Mouse (Mus musculus): Measurements from ENCODE around the gene Srpk2. TPM values are rescaled to one million over a fixed set of nuclear protein-coding genes. Genes with fewer than 3 reads are reported as not detected.

Gene Srpk2
- polyA plus RNA-seq, 1 experiment from 2014 or later: 41.9 TPM

DNA sequence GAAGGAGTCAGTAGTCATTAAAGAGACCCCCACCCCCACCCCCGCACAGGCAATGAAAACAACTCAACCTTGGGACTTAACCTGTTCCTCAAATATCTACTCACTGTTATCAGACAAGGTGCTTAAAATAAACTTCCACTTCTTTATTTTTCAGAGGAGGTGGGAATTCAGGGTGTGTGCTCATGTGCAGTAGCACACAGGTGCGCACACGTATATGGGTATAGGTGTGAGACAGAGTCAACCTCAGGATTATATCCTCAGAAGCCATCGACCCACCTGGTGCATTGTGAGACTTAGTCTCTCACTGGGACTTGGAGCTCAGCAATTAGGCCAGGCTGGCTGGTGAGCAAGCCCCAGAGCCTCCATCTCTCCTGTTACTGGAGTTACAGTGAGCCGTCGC, 153.3 kb downstream of the Srpk2 start:
- H3K9ac ChIP-seq (ENCODE audit: low read depth, low read length): no peak overlapping the region
- no peak for ATAC-seq (replicated peaks; ENCODE audit: low FRiP score, low read depth)
- no peak overlapping the region for H3K4me2 ChIP-seq (ENCODE audit: low read length)
- no peak overlapping the region for H3K27ac ChIP-seq
- H3K36me3 ChIP-seq (ENCODE audit: insufficient read depth, low read length): peaks cover 15% of the 10 kb centered on the region; the same call in 1 of the 2 replicates
- no peaks in the 10 kb centered on the region for H3K4me1 ChIP-seq (replicated peaks; ENCODE audit: insufficient read depth, low read length)
- TF ChIP-seq CTCF (IDR thresholded peaks at IDR 0.05; ENCODE audit: low read depth): no peak
- no peaks in the 10 kb centered on the region for H3K9me3 ChIP-seq (replicated peaks; ENCODE audit: low read length)
- DNase-seq (ENCODE audit: low spot score): no peak
- 95% methylated on average over 6 of the region's 6 CpGs for WGBS
- no peaks in the 10 kb centered on the region for H3K27me3 ChIP-seq (ENCODE audit: insufficient read depth, low read length)
- H3K4me3 ChIP-seq (replicated peaks; ENCODE audit: low read depth, low read length): no peak overlapping the region

DNA sequence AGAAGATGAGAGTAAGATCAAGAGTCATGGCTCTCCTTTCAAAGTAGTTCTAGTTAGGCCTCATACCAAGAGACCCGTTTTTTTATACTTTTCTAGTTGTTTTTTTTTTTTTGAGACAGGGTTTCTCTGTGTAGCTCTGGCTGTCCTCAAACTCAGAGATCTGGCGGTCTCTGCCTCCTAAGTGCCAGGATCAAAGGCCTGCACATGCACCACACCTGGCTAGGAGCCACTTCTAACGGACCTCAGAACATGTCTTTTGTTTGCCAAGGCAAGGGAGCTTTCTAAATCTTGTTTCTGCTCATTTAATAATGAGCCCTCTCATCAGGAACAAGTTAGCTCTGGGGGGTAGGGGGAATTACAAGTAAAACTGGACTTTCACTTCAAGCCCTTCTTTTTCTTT, 159.8 kb downstream of the Srpk2 start:
- Histone ChIP-seq H3K9ac (ENCODE audit: low read depth, low read length) (no peak overlapping the region), H3K4me2 (ENCODE audit: low read length) (no peak overlapping the region), H3K27ac (no peak overlapping the region), H3K9me3 (replicated peaks; ENCODE audit: low read length) (no peaks in the 10 kb centered on the region), H3K36me3 (ENCODE audit: insufficient read depth, low read length) (peaks cover 35% of the 10 kb centered on the region), H3K4me1 (replicated peaks; ENCODE audit: insufficient read depth, low read length) (no peaks in the 10 kb centered on the region), H3K27me3 (ENCODE audit: insufficient read depth, low read length) (no peaks in the 10 kb centered on the region), H3K4me3 (replicated peaks; ENCODE audit: low read depth, low read length) (no peak overlapping the region)
- 77% methylated on average over 3 of the region's 3 CpGs for WGBS
- TF ChIP-seq CTCF (IDR thresholded peaks at IDR 0.05; ENCODE audit: low read depth): no peak
- ATAC-seq (replicated peaks; ENCODE audit: low FRiP score, low read depth) (no peak), DNase-seq (ENCODE audit: low spot score) (no peak)

DNA sequence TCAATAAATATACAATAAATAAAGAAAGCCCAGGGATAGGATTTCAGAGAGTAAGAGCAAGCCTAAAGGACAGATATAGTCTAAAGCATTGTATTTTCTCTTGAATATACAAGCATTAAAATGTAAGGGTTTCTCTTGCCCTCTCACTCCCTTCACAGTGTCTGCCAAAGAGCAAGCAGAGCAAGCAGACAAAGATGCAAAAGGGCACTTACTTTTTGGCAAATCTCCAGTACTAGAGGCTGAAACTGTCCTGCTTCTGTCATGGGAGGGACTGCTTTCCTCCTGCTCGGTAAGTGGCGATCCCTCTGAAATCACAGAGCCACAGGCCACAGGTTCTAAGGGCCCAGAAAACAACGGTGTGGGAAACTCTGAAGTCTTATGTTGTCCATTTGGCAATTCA, 160.5 kb downstream of the Srpk2 start:
- TF ChIP-seq CTCF (IDR thresholded peaks at IDR 0.05; ENCODE audit: low read depth): no peak
- no peak overlapping the region for H3K4me2 ChIP-seq (ENCODE audit: low read length)
- DNase-seq (ENCODE audit: low spot score): no peak
- no peaks in the 10 kb centered on the region for H3K9me3 ChIP-seq (replicated peaks; ENCODE audit: low read length)
- no peak overlapping the region for H3K9ac ChIP-seq (ENCODE audit: low read depth, low read length)
- WGBS: 81% methylated on average over 3 of the region's 3 CpGs
- ATAC-seq (replicated peaks; ENCODE audit: low FRiP score, low read depth): no peak
- H3K4me3 ChIP-seq (replicated peaks; ENCODE audit: low read depth, low read length): no peak overlapping the region
- H3K27ac ChIP-seq: no peak overlapping the region
- H3K4me1 ChIP-seq (replicated peaks; ENCODE audit: insufficient read depth, low read length): no peaks in the 10 kb centered on the region; the same call in 1 of the 2 replicates
- peaks cover 33% of the 10 kb centered on the region for H3K36me3 ChIP-seq (ENCODE audit: insufficient read depth, low read length)
- no peaks in the 10 kb centered on the region for H3K27me3 ChIP-seq (ENCODE audit: insufficient read depth, low read length)

DNA sequence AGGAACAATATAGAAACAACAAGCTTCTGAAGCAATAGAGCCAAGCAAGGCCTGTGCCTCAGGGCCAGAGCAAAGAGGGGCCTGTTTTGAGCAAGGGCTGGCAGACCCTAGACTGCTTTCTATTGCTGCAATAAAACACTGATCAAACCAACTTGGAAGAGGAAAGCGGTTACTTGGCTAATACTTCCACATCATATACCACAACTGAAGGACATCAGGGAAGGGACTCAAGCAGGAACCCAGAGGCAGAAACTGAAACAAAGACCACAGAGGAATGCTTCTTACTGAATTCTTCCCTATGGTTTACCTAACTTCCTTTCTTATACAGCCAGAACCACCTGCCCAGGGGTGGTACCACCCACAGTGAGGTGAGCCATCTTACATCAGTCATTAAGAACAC, 162.8 kb downstream of the Srpk2 start:
- no peak overlapping the region for H3K4me2 ChIP-seq (ENCODE audit: low read length)
- no peaks in the 10 kb centered on the region for H3K27me3 ChIP-seq (ENCODE audit: insufficient read depth, low read length)
- DNase-seq (ENCODE audit: low spot score): no peak
- no peak for TF ChIP-seq CTCF (IDR thresholded peaks at IDR 0.05; ENCODE audit: low read depth)
- no peak overlapping the region for H3K4me3 ChIP-seq (replicated peaks; ENCODE audit: low read depth, low read length)
- H3K9me3 ChIP-seq (replicated peaks; ENCODE audit: low read length): no peaks in the 10 kb centered on the region
- ATAC-seq (replicated peaks; ENCODE audit: low FRiP score, low read depth): no peak
- WGBS: 63% methylated on average over 1 of the region's 1 CpGs
- no peaks in the 10 kb centered on the region; the same call in 1 of the 2 replicates for H3K4me1 ChIP-seq (replicated peaks; ENCODE audit: insufficient read depth, low read length)
- H3K36me3 ChIP-seq (ENCODE audit: insufficient read depth, low read length): peaks cover 23% of the 10 kb centered on the region
- no peak overlapping the region for H3K9ac ChIP-seq (ENCODE audit: low read depth, low read length)
- no peak overlapping the region for H3K27ac ChIP-seq

DNA sequence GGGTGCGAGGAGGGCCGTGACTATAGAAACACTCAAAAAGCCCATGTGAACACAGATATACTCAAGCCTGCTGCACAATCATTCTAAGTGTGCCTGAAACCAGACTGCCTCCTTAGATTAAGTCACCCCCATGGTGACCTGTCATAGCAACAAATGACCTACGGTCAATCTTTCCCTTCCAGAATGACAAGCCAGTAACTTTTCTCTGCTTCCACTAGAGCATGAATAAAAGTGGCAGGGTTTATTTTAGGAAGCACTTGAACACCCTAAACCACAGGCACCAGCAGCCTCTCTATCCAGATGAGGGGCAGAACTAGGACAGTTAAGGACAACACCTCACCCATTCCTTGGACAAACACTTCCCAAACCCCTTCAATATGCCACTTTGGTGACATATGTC, 164.7 kb downstream of the Srpk2 start:
- no peak for ATAC-seq (replicated peaks; ENCODE audit: low FRiP score, low read depth)
- no peak for DNase-seq (ENCODE audit: low spot score)
- no peaks in the 10 kb centered on the region for H3K27me3 ChIP-seq (ENCODE audit: insufficient read depth, low read length)
- H3K4me2 ChIP-seq (ENCODE audit: low read length): no peak overlapping the region
- no peak overlapping the region for H3K27ac ChIP-seq
- no peaks in the 10 kb centered on the region; the same call in 1 of the 2 replicates for H3K4me1 ChIP-seq (replicated peaks; ENCODE audit: insufficient read depth, low read length)
- peaks cover 18% of the 10 kb centered on the region for H3K36me3 ChIP-seq (ENCODE audit: insufficient read depth, low read length)
- WGBS: 95% methylated on average over 3 of the region's 3 CpGs
- TF ChIP-seq CTCF (IDR thresholded peaks at IDR 0.05; ENCODE audit: low read depth): no peak
- H3K4me3 ChIP-seq (replicated peaks; ENCODE audit: low read depth, low read length): no peak overlapping the region
- H3K9ac ChIP-seq (ENCODE audit: low read depth, low read length): no peak overlapping the region
- no peaks in the 10 kb centered on the region for H3K9me3 ChIP-seq (replicated peaks; ENCODE audit: low read length)

DNA sequence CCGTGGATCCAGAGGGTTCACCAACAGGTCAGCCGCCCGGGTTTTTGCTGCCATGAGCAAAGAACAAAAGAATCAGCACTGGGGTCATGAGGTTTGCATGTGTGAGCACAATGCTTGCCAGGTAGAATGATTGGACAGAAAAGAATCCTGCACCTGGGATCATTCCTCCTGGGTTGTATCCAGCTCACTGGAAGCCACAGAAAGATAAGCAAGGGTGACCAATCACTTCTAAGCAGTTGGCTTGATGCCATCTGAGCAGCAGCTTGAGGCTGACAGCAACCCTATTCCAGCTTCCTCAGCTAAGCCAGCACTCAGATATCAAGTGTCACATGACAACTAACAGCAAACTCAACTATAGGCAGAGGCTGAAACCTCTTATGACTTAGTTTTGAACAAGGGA, 165.7 kb downstream of the Srpk2 start:
- peaks cover 14% of the 10 kb centered on the region for H3K36me3 ChIP-seq (ENCODE audit: insufficient read depth, low read length)
- peak overlapping the region; percentile 8; the same call in 1 of the 2 replicates for H3K27ac ChIP-seq
- peak; percentile 61 for DNase-seq (ENCODE audit: low spot score)
- no peak for TF ChIP-seq CTCF (IDR thresholded peaks at IDR 0.05; ENCODE audit: low read depth)
- WGBS: 37% methylated on average over 3 of the region's 3 CpGs
- no peaks in the 10 kb centered on the region for H3K9me3 ChIP-seq (replicated peaks; ENCODE audit: low read length)
- no peak overlapping the region for H3K4me2 ChIP-seq (ENCODE audit: low read length)
- H3K4me1 ChIP-seq (replicated peaks; ENCODE audit: insufficient read depth, low read length): no peaks in the 10 kb centered on the region; the same call in 1 of the 2 replicates
- ATAC-seq (replicated peaks; ENCODE audit: low FRiP score, low read depth): peak; percentile 36; the same call in 1 of the 2 replicates
- no peak overlapping the region for H3K9ac ChIP-seq (ENCODE audit: low read depth, low read length)
- H3K4me3 ChIP-seq (replicated peaks; ENCODE audit: low read depth, low read length): no peak overlapping the region
- H3K27me3 ChIP-seq (ENCODE audit: insufficient read depth, low read length): no peaks in the 10 kb centered on the region

DNA sequence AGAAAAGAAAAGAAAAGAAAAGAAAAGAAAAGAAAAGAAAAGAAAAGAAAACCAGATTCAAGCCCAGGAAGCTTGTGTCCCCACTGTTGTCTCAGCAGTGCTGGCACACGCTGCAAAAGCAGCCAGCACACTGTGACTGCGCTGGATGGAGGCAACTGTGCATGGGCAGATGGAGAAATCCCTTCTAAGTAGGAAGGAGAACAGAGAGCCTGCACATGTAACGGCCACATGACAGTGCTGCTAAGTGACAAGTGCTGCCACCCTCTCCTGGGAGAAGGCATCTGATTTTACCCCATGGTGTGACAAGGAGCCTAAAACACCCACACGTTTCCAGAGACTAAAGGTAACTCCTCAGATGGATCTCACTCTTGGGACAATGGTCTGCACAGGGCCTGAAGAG, 166.6 kb downstream of the Srpk2 start:
- DNase-seq (ENCODE audit: low spot score) (no peak), ATAC-seq (replicated peaks; ENCODE audit: low FRiP score, low read depth) (no peak)
- no peak for TF ChIP-seq CTCF (IDR thresholded peaks at IDR 0.05; ENCODE audit: low read depth)
- Histone ChIP-seq H3K9ac (ENCODE audit: low read depth, low read length) (no peak overlapping the region), H3K27ac (no peak overlapping the region), H3K9me3 (replicated peaks; ENCODE audit: low read length) (no peaks in the 10 kb centered on the region), H3K4me1 (replicated peaks; ENCODE audit: insufficient read depth, low read length) (no peaks in the 10 kb centered on the region; the same call in 1 of the 2 replicates), H3K36me3 (ENCODE audit: insufficient read depth, low read length) (peaks cover 19% of the 10 kb centered on the region; the same call in 1 of the 2 replicates), H3K4me2 (ENCODE audit: low read length) (no peak overlapping the region), H3K27me3 (ENCODE audit: insufficient read depth, low read length) (no peaks in the 10 kb centered on the region), H3K4me3 (replicated peaks; ENCODE audit: low read depth, low read length) (no peak overlapping the region)
- 92% methylated on average over 4 of the region's 4 CpGs for WGBS
